Mouse (Mus musculus): ENCODE results near the gene Pak1ip1. TPM values are rescaled to one million over a fixed set of nuclear protein-coding genes. Genes with fewer than 3 reads are reported as not detected.

Pak1ip1 gene
- polyA plus RNA-seq, 1 experiment from 2014 or later, result 68.8 TPM

DNA sequence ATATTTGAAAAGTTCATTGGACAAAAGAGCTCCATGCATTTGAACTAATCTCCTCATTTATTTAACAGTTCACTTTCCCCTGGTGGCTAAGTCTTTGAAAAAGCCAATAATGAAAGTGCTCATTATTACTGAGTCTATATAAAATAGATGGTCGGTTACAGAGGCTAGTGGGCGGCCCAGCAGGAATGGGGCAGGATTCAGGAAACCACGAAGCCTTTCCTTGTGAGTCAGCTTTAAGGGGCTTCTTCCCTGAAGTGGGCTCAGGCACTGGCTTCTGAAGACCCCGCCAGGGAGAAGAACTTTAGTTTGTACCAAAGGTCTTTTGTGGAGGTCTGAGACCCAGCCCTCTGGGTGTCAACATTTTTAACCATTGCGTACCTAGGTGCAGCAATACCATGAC lies 51.1 kb downstream of the Pak1ip1 start:
- H3K4me3 ChIP-seq, result no peak overlapping the region
- no peak overlapping the region for H3K9ac ChIP-seq
- H3K27ac ChIP-seq, result no peak overlapping the region
- no peaks in the 10 kb centered on the region for H3K9me3 ChIP-seq
- H3K36me3 ChIP-seq, result no peaks in the 10 kb centered on the region
- ATAC-seq (ENCODE audit: low FRiP score), result no peak
- no peak overlapping the region for H3K4me2 ChIP-seq
- 66% methylated on average over 5 of the region's 5 CpGs for WGBS
- no peaks in the 10 kb centered on the region for H3K27me3 ChIP-seq
- H3K4me1 ChIP-seq (replicated peaks), result no peaks in the 10 kb centered on the region

Other genes with a start within 250 kb of the Pak1ip1 start
- gene Gcnt2, start 141.3 kb upstream of the Pak1ip1 start, polyA plus RNA-seq (2015; fragmentation: Nextera tagmentation; extraction: Ambion mirVana), result 4.5 and 6.4 TPM in 2 replicates
- 132 and 137 TPM in 2 replicates for gene Tmem14c, start 15.3 kb downstream of the Pak1ip1 start, polyA plus RNA-seq (2015; fragmentation: Nextera tagmentation; extraction: Ambion mirVana)
- 0.84 and 1.2 TPM in 2 replicates for gene Mak, start 78.7 kb downstream of the Pak1ip1 start, polyA plus RNA-seq (2015; fragmentation: Nextera tagmentation; extraction: Ambion mirVana)
- gene Gcm2, start 110.0 kb downstream of the Pak1ip1 start, polyA plus RNA-seq (2015; fragmentation: Nextera tagmentation; extraction: Ambion mirVana), result not detected in 2 replicates
- gene Sycp2l, start 113.3 kb downstream of the Pak1ip1 start, polyA plus RNA-seq (2015; fragmentation: Nextera tagmentation; extraction: Ambion mirVana), result not detected in 2 replicates
- gene Elovl2, start 219.4 kb downstream of the Pak1ip1 start, polyA plus RNA-seq (2015; fragmentation: Nextera tagmentation; extraction: Ambion mirVana), result 40.8 and 43.1 TPM in 2 replicates
- 19.1 and 20.1 TPM in 2 replicates for gene Smim13, start 248.8 kb downstream of the Pak1ip1 start, polyA plus RNA-seq (2015; fragmentation: Nextera tagmentation; extraction: Ambion mirVana)

Data from hindbrain, embryonic 13.5 days (tissue).